Mouse (Mus musculus) cortical plate, adult 2 months (tissue): ENCODE measurements around the gene Hoxa5.

Experiments used
- CTCF ChIP-seq: fragments of 200-500 bp; IDR thresholded peaks from 2 replicates; pipeline ENCODE4 v1.5.1; 2011; ENCODE audit warnings: mild to moderate bottlenecking, control low read depth, low read length; ENCODE audit not compliant: insufficient read depth; ENCODE audit errors: extremely low read depth
- POLR2A ChIP-seq: fragments of 200-500 bp; IDR thresholded peaks from 2 replicates; pipeline ENCODE4 v1.6.1; 2011; ENCODE audit warnings: mild to moderate bottlenecking, low read length, control low read depth; ENCODE audit not compliant: insufficient read depth; ENCODE audit errors: extremely low read depth

DNA sequence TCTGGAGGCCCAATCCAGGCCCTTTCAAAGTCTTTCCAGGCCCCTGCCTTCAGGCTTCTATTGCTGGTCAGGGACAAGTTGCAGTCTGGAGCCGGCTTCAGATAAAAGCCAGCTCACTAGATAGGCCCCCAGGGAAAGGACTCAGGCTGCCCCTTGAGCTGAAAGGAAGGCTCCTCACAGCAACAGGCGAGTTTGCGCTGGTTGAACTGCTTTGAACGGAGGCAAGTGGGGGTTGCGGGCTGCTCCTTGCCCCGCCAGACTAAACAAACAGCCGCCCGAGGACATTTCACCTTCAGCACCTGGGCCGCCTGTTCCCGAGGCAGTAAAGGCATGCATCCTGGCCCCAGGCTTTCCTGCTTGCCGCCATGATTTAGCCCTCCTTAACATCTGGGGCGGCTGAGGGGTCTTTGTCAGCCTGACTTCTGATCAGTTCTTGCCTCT, 39.3 kb upstream of the Hoxa5 start:
- TF ChIP-seq CTCF, result no peak
- TF ChIP-seq POLR2A, result no peak
